Mouse (Mus musculus): ENCODE data around the gene Noc2l.

DNA sequence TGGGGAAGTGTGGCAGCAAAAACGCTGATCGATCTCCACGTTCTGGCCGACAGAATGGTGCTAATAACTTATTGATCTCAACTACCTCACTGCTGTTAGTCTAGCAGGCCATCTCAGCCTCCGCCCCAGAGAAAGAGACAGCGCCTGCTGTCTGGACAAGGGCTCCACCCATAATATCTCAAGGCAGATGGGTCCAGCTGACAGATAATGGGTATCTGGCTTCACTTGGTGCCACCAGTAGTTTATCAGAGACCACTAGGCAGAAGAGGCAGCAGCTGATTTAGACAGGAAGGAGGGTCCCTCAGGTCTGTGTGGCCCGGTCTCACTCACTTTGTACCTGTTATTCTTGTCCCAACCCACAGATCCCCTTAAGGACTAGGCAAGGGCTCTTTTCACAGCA is 17.2 kb downstream of the Noc2l start:
- TF ChIP-seq TAL1 (IDR thresholded peaks at IDR 0.05; ENCODE audit: low read length) = peak; percentile 64
- peak; percentile 85 for TF ChIP-seq GATA1 (IDR thresholded peaks at IDR 0.05; ENCODE audit: low read length)
